ENCODE assay signal across 20 mouse cellular contexts in the genomic region with DNA sequence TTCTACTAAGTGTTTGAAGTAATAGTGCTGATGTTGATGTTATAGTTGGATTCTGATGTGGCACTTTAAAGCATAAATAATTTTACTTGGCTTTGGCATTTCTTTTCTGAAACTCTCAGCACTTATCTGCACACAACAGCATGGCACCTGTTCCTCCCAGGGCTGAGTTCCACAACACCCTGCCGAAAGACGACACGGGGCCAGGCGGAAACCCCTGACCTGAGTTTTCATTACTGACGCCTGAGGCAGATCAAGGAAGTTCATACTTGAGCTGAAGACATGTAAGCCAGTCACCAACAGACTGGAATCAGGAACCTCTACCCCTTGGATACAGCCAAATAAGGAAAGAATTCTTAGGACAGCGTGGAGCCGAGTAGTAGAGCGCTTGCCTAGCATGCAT.
DNase-seq lines count a peak whose midpoint lies in the region; ATAC-seq and TF ChIP-seq lines count a peak whose summit lies in the region.
"Had no signal": no experiment of that assay in that cellular context is flagged by ENCODE, and none has a peak within 500 bp of the region (broad histone marks: within the 10 kb centered on the region; RNA-seq: fewer than 3 reads in every experiment).

No protein-coding gene starts in this region.

- DNase-seq in heart, adult 11 months: peak; percentile 93
- no peak for DNase-seq in heart, postnatal 25 days (ENCODE audit: low spot score)
- no peak for DNase-seq in liver, embryonic 11.5 days (ENCODE audit: low spot score)
- DNase-seq in left cerebral cortex, adult 8-10 months (ENCODE audit: low spot score in 2 of 2): no peak
- no peak for DNase-seq in hindbrain, embryonic 14.5 days (ENCODE audit: low spot score)
- DNase-seq: cerebellum, adult 11 months; cerebellum, postnatal 14 days; gastrocnemius, postnatal 25 days; heart, postnatal 10 days; right cerebral cortex, postnatal 4 days had no signal

- intact Hi-C loops in heart, postnatal 25 days (cut with DNase I): loop anchor here (5.0 kb wide), 1 partner anchor 100 kb away; no protein-coding TSS in a partner anchor

- no peaks in the 10 kb centered on the region; the same call in 1 of the 2 replicates for H3K4me1 ChIP-seq in liver, embryonic 16.5 days (ENCODE audit: control insufficient read depth, low read depth, low read length)
- H3K4me1 ChIP-seq in liver, embryonic 11.5 days (replicated peaks; ENCODE audit: control insufficient read depth, insufficient read depth, low read length): peaks cover 2% of the 10 kb centered on the region; the same call in 1 of the 2 replicates
- H3K4me1 ChIP-seq in bone marrow, adult 2 months (ENCODE audit: control insufficient read depth, insufficient read depth, low read length): peaks cover 9% of the 10 kb centered on the region
- no peaks in the 10 kb centered on the region for H3K4me1 ChIP-seq in hindbrain, embryonic 14.5 days (replicated peaks; ENCODE audit: control insufficient read depth, insufficient read depth, low read length)
- H3K4me1 ChIP-seq: forebrain, embryonic 13.5 days; midbrain, embryonic 12.5 days had no signal

- H3K36me3 ChIP-seq in liver, embryonic 16.5 days (ENCODE audit: control insufficient read depth, insufficient read depth): no peaks in the 10 kb centered on the region
- no peaks in the 10 kb centered on the region for H3K36me3 ChIP-seq in liver, embryonic 11.5 days (ENCODE audit: control insufficient read depth, insufficient read depth, low read length)
- no peaks in the 10 kb centered on the region for H3K36me3 ChIP-seq in hindbrain, embryonic 14.5 days (replicated peaks; ENCODE audit: control insufficient read depth, insufficient read depth)
- H3K36me3 ChIP-seq: limb, embryonic 15.5 days; midbrain, embryonic 12.5 days had no signal

- no peak overlapping the region for H3K9ac ChIP-seq in liver, embryonic 16.5 days (ENCODE audit: low read depth, low read length)
- no peak overlapping the region for H3K9ac ChIP-seq in liver, embryonic 11.5 days (ENCODE audit: low read depth, low read length)
- no peak overlapping the region for H3K9ac ChIP-seq in hindbrain, embryonic 14.5 days
- H3K9ac ChIP-seq: forebrain, embryonic 13.5 days; limb, embryonic 15.5 days; midbrain, embryonic 12.5 days had no signal

- ATAC-seq in liver, embryonic 16.5 days (ENCODE audit: low read depth): 0 out of 2 replicates have a peak, but pooled peaks have one; percentile 27
- no peak for ATAC-seq in liver, embryonic 11.5 days (replicated peaks; ENCODE audit: low FRiP score)
- ATAC-seq in megakaryocyte, adult 5-6 weeks (ENCODE audit: poor library complexity, severe bottlenecking): peak; percentile 38
- no peak for ATAC-seq in hindbrain, embryonic 14.5 days (ENCODE audit: low FRiP score)
- ATAC-seq: forebrain, embryonic 13.5 days; hindbrain, embryonic 16.5 days; intestine, postnatal 0 days had no signal

- TF ChIP-seq POLR2A in bone marrow, adult 2 months (IDR thresholded peaks at IDR 0.05; ENCODE audit: borderline replicate concordance, control insufficient read depth, low read depth, low read length): no peak

- H3K9me3 ChIP-seq in liver, embryonic 16.5 days (replicated peaks; ENCODE audit: control insufficient read depth, low read length): no peaks in the 10 kb centered on the region
- H3K9me3 ChIP-seq in liver, embryonic 11.5 days (ENCODE audit: control insufficient read depth, low read length): no peaks in the 10 kb centered on the region
- H3K9me3 ChIP-seq in hindbrain, embryonic 14.5 days (ENCODE audit: control insufficient read depth, low read length): no peaks in the 10 kb centered on the region
- H3K9me3 ChIP-seq: forebrain, embryonic 13.5 days; limb, embryonic 15.5 days; midbrain, embryonic 12.5 days had no signal

- H3K4me3 ChIP-seq in liver, embryonic 16.5 days (ENCODE audit: low read depth, low read length): no peak overlapping the region
- no peak overlapping the region for H3K4me3 ChIP-seq in liver, embryonic 11.5 days (ENCODE audit: low read depth, low read length)
- peak overlapping the region; percentile 48 for H3K4me3 ChIP-seq in bone marrow, adult 2 months (replicated peaks; ENCODE audit: control insufficient read depth, low read depth, low read length)
- H3K4me3 ChIP-seq in hindbrain, embryonic 14.5 days (replicated peaks; ENCODE audit: low read length): no peak overlapping the region
- H3K4me3 ChIP-seq: forebrain, embryonic 13.5 days; limb, embryonic 15.5 days; midbrain, embryonic 12.5 days had no signal

- H3K4me2 ChIP-seq in liver, embryonic 16.5 days (ENCODE audit: low read depth, low read length): no peak overlapping the region
- no peak overlapping the region for H3K4me2 ChIP-seq in liver, embryonic 11.5 days
- H3K4me2 ChIP-seq in hindbrain, embryonic 14.5 days (replicated peaks): no peak overlapping the region
- H3K4me2 ChIP-seq: forebrain, embryonic 13.5 days; limb, embryonic 15.5 days; midbrain, embryonic 12.5 days had no signal

- no peak for TF ChIP-seq CTCF in bone marrow, adult 2 months (IDR thresholded peaks at IDR 0.05; ENCODE audit: control insufficient read depth, insufficient read depth, low read length)

- no peak overlapping the region; the same call in 1 of the 2 replicates for H3K27ac ChIP-seq in liver, embryonic 16.5 days (ENCODE audit: low read length)
- no peak overlapping the region for H3K27ac ChIP-seq in liver, embryonic 11.5 days (ENCODE audit: low read depth, low read length)
- H3K27ac ChIP-seq in bone marrow, adult 2 months (ENCODE audit: control insufficient read depth, insufficient read depth, low read depth, low read length, poor library complexity): peak overlapping the region; percentile 79; the same call in 1 of the 2 replicates
- H3K27ac ChIP-seq in hindbrain, embryonic 14.5 days: no peak overlapping the region
- H3K27ac ChIP-seq: forebrain, embryonic 13.5 days; kidney, postnatal 0 days; limb, embryonic 15.5 days; midbrain, embryonic 12.5 days had no signal

- WGBS in liver, embryonic 16.5 days (ENCODE audit: insufficient replicate concordance): 32% methylated on average over 8 of the region's 8 CpGs
- WGBS in liver, embryonic 11.5 days: 68% methylated on average over 8 of the region's 8 CpGs
- WGBS in bone marrow, adult 2 months: 8% methylated on average over 8 of the region's 8 CpGs
- WGBS in hindbrain, embryonic 14.5 days: 95% methylated on average over 8 of the region's 8 CpGs

- H3K27me3 ChIP-seq in liver, embryonic 16.5 days (ENCODE audit: control insufficient read depth, insufficient read depth, low read depth, low read length): no peaks in the 10 kb centered on the region
- H3K27me3 ChIP-seq in liver, embryonic 11.5 days (replicated peaks; ENCODE audit: control insufficient read depth, insufficient read depth, low read length): no peaks in the 10 kb centered on the region
- no peaks in the 10 kb centered on the region for H3K27me3 ChIP-seq in hindbrain, embryonic 14.5 days (ENCODE audit: control insufficient read depth, insufficient read depth, low read length)
- H3K27me3 ChIP-seq: CH12.LX; forebrain, embryonic 13.5 days; limb, embryonic 15.5 days; midbrain, embryonic 12.5 days had no signal

Comparison
In these comparisons a context has a peak if more than half of its experiments do, and no peak if none do; other contexts are left out.
1. ATAC-seq: peak in liver, embryonic 16.5 days (single experiment) and megakaryocyte, adult 5-6 weeks (single experiment); none in liver, embryonic 11.5 days (single experiment) and hindbrain, embryonic 14.5 days (single experiment).